Mouse (Mus musculus) cortical plate, adult 2 months (tissue): Measurements from ENCODE around the gene Ppp2r5c. TPM values are rescaled to one million over a fixed set of nuclear protein-coding genes. Genes with fewer than 3 reads are reported as not detected.

ENCODE experiments used
- H3K27ac ChIP-seq: fragments of 200-500 bp; 2 replicates; pipeline ENCODE4 v1.5.1; 2012; ENCODE audit warnings: low read length, control low read depth, inconsistent platforms; ENCODE audit not compliant: insufficient read depth
- H3K4me1 ChIP-seq: fragments of 200-500 bp; 2 replicates; pipeline ENCODE4 v1.6.1; 2011; ENCODE audit warnings: low read length; ENCODE audit not compliant: control insufficient read depth, insufficient read depth
- H3K4me3 ChIP-seq: fragments of 200-500 bp; 2 replicates; pipeline ENCODE4 v1.5.1; 2011; ENCODE audit warnings: mild to moderate bottlenecking, low read length, control low read depth; ENCODE audit not compliant: insufficient read depth
- CTCF ChIP-seq: fragments of 200-500 bp; IDR thresholded peaks from 2 replicates; pipeline ENCODE4 v1.5.1; 2011; ENCODE audit warnings: mild to moderate bottlenecking, control low read depth, low read length; ENCODE audit not compliant: insufficient read depth; ENCODE audit errors: extremely low read depth
- POLR2A ChIP-seq: fragments of 200-500 bp; IDR thresholded peaks from 2 replicates; pipeline ENCODE4 v1.6.1; 2011; ENCODE audit warnings: mild to moderate bottlenecking, low read length, control low read depth; ENCODE audit not compliant: insufficient read depth; ENCODE audit errors: extremely low read depth
- polyA plus RNA-seq: library from polyadenylated mRNA; depleted of rRNA; stranded (reverse); fragments of >200 nt; gene quantifications from 2 replicates; pipeline ENCODE4 v1.2.3, GENCODE M21; 2012

Ppp2r5c gene
- polyA plus RNA-seq, 1 experiment, result 193 TPM

DNA sequence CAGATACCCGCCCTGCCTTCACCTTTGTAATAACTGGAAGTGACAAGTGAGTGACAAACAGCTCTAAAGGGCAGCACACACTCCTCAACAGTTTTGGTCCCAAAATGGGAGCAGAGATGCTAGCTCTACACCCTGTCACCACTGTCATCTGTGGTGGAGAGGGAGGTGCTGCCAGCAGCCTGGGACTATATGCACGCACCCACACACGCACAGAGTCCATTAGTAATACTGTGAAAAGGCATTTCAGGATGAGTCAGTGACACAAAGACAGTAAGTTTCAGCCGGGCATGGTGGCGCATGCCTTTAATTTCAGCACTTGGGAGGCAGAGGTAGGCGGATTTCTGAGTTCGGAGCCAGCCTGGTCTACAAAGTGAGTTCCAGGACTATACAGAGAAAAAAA is 111.3 kb downstream of the Ppp2r5c start:
- H3K4me1 ChIP-seq, result peaks cover 5% of the 10 kb centered on the region
- no peak for TF ChIP-seq POLR2A
- TF ChIP-seq CTCF, result no peak

DNA sequence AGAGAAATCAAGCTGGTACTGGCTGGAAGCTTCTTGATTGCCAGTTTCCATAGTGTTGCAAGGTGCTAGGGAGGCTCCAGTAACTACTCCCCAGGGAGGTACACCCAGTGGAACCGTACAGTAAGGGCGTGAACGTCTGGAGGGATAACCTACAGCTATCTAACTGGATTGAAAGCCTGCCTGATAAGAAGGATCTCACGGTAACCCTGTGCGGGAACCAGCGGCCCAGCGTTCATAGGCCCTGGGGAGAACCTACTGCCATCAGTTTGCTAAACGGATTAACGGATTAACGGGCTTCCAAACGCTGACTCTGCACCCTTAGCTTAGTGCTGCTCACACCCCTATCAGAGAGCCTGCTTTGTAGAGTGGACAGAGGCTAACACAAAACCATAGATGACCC is 116.5 kb downstream of the Ppp2r5c start:
- Histone ChIP-seq H3K27ac (no peak overlapping the region), H3K4me1 (peaks cover 6% of the 10 kb centered on the region), H3K4me3 (no peak overlapping the region)
- TF ChIP-seq CTCF (no peak), POLR2A (no peak)

More for the DNA sequence above, 111.3 kb downstream of the Ppp2r5c start:
- Histone ChIP-seq H3K4me3 (no peak overlapping the region), H3K27ac (no peak overlapping the region)

DNA sequence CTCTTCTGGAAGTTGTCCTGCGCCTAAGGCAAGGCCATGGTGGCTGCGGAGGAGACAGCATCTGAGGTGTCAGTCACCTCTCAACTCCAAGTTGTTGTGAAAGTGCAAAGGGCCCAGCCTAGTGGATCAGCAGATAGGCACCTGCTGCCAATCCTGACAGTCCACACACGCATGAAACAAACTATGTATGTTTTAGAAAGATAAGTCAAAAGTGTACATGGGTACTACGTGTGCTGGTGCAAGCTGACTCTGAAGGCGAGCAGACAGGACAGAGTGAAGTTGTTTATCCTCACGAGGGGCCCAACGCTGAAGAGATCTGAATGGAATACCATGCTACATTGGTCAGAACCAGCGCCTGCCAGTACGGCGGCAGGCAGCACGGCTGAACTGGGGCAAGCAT is 117.9 kb downstream of the Ppp2r5c start:
- Histone ChIP-seq H3K4me1 (peaks cover 4% of the 10 kb centered on the region), H3K27ac (no peak overlapping the region), H3K4me3 (no peak overlapping the region)
- TF ChIP-seq POLR2A (no peak), CTCF (no peak)

DNA sequence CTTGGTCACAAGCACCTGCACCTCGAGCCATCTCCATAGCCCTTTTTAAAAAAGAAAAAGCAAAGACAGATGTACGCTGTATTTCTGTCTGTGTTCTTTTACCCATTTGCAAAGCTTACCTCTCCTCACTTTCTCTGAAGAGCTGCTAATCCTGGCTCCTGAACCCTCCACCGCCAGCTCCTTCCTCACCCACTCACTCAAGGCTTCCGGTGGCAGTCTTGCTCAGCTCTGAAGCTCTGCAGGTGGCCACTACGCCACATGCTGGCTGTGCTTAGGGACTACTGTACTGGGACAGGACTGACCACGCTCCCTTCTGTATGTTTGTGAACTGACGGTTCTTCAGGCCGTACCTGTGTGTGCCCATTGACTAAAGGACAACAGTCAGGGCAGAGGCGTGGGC is 119.4 kb downstream of the Ppp2r5c start:
- Histone ChIP-seq H3K4me3 (no peak overlapping the region), H3K27ac (no peak overlapping the region), H3K4me1 (peaks cover 4% of the 10 kb centered on the region)
- TF ChIP-seq POLR2A (no peak), CTCF (0 out of 2 replicates have a peak, but pooled peaks have one; percentile 10)

DNA sequence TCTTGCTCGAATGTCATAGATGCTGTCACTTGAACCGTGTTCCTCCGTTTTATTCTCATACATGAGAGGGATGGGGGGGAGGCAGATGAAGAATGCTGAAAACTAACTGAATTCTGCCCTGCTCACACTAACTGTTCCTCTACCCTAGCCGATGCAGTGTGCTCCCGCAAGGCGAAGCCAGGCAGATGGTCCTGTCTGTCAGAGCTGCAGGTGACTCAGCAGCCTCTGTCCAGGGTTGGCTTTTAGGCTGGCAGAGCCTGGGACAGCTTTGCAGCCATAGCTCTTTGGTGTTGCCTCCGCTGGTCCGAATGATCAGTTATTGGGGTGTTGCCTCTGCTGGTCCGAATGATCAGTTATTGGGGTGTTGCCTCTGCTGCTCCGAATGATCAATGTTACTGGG is 124.1 kb downstream of the Ppp2r5c start:
- Histone ChIP-seq H3K4me1 (peaks cover 3% of the 10 kb centered on the region), H3K27ac (no peak overlapping the region), H3K4me3 (no peak overlapping the region)
- TF ChIP-seq POLR2A, result no peak
- TF ChIP-seq CTCF, result no peak

DNA sequence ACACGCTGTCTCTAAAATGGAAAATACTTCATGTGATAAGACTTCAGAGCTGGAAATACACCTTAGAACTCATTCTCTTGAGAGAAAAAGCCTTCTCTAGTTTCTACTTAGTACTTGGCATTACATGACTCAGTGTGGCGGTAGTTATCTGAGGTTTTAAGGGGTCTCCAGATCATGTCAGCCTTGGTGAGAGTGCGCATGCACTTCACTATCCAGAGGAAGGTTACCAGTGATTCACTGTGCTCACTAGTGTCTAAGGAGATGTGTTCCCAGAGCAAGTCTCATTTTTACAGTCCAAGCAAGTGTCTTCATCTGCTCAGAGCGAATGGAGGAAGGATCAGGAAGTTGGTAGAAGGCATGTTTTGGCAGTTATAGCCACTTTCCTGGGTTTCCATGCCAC is 125.4 kb downstream of the Ppp2r5c start:
- H3K4me1 ChIP-seq, result no peaks in the 10 kb centered on the region; the same call in 1 of the 2 replicates
- no peak overlapping the region for H3K4me3 ChIP-seq
- no peak overlapping the region for H3K27ac ChIP-seq
- TF ChIP-seq CTCF (no peak), POLR2A (no peak)

DNA sequence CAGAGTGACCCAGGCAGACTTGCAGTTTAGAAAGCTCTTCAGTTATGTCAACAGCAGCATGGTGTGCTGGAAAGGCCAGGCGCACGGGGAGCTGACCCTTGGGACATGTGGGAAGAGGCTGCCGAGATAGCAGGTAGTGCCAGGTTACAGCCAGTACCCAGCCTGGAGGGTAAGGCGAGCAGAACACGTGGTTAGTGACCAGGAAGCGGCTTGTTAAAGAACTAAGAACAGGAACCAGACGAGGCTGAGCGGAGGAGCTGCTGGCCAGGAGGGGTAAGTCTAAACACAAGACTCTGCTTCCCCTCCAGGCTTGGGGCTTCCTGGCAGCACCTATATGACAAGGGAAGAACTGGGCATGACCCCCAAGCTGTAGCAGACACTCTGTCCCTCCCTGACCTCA is 126.7 kb downstream of the Ppp2r5c start:
- Histone ChIP-seq H3K27ac (no peak overlapping the region), H3K4me3 (no peak overlapping the region), H3K4me1 (peaks cover 2% of the 10 kb centered on the region; the same call in 1 of the 2 replicates)
- no peak for TF ChIP-seq POLR2A
- no peak for TF ChIP-seq CTCF

DNA sequence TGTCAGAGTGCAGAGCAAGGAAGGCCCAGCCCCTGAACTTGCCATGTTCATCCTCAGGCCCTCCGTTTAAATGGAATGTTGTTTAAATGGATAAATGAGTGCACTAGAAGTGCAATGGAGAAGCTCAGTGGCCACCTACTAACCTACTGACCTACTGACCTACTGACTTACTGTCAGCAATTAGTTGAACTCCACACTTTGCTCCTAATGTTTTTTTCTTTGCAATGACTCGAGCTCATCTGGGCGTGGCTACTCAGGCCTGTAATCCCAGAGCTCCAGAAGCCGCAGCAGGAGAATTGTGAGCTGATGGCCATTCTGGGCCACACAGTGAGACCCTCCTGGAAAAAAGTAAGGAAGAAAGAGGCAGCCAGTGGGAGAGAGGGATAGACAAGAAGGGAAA is 129.0 kb downstream of the Ppp2r5c start:
- Histone ChIP-seq H3K4me3 (no peak overlapping the region), H3K27ac (no peak overlapping the region), H3K4me1 (peaks cover 2% of the 10 kb centered on the region; the same call in 1 of the 2 replicates)
- TF ChIP-seq POLR2A (no peak), CTCF (no peak)

DNA sequence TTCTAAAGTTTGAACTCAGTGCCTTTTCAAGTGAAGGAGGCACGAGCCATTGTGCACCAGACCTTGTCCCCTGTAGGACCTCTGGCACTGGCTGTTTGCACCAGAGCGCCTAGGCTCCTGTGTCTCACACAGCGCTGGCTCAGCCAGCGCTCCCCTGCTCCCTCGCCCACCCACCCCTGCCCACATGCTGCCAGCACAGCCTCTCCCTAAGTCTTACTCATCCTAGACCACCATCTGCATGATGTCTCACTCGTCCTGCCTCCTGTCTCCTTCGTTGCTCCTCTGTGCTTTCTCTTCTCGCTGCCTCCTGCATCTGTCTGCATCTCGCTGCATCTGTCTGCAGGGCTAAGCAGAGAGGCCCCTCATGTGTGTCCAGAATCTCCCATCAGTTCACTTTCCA is 131.4 kb downstream of the Ppp2r5c start:
- Histone ChIP-seq H3K4me1 (0 out of 2 replicates have a peak, but pooled peaks cover 2% of the 10 kb centered on the region), H3K27ac (no peak overlapping the region), H3K4me3 (no peak overlapping the region)
- TF ChIP-seq CTCF (no peak), POLR2A (no peak)

DNA sequence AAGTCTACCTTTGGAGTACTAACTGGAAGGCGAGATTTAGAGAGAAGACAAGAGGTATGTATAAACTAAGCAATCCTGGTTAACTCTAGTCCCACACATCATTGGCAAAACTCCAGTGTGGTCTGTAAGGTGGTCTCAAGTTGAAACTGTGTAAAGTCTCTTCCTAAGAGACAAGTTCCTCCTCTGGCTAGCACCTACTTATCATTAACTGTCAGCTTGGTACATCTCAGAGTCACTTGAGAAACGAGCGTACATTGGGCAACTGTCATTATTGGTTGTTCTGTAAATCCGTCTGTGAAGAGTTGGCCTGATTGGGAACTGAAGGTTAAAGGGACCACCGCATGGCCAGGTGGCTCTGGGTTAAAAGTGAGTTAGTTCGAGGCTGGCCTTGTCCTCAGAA is 141.7 kb downstream of the Ppp2r5c start:
- H3K27ac ChIP-seq, result no peak overlapping the region
- H3K4me3 ChIP-seq, result no peak overlapping the region
- H3K4me1 ChIP-seq, result peaks cover 2% of the 10 kb centered on the region; the same call in 1 of the 2 replicates
- no peak for TF ChIP-seq CTCF
- TF ChIP-seq POLR2A, result no peak

DNA sequence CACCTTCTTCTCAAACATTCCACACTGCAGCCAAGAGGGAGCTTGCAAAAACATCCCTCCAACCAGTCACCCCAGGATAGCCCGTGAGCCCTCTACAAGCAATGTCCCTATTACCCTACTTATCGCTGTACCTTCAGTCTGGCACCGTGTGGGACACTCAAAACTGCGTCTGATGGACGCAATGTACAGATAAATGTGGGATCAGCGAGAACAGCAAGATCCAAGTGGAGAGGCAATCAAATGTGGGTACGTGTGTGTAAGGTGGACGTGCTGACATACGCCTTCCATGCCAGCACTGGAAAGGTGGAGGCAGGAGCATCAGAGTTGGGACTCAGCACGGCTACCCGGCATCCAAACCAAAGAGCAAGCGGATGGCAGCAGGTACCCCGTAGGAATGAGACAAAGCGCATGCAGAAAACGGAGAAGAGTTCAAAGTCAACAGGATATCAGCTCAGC is 143.9 kb downstream of the Ppp2r5c start:
- peak overlapping the region; percentile 68 for H3K27ac ChIP-seq
- no peak for TF ChIP-seq CTCF
- no peak for TF ChIP-seq POLR2A
- H3K4me1 ChIP-seq, result peaks cover 2% of the 10 kb centered on the region; the same call in 1 of the 2 replicates
- H3K4me3 ChIP-seq, result peak overlapping the region; percentile 90

DNA sequence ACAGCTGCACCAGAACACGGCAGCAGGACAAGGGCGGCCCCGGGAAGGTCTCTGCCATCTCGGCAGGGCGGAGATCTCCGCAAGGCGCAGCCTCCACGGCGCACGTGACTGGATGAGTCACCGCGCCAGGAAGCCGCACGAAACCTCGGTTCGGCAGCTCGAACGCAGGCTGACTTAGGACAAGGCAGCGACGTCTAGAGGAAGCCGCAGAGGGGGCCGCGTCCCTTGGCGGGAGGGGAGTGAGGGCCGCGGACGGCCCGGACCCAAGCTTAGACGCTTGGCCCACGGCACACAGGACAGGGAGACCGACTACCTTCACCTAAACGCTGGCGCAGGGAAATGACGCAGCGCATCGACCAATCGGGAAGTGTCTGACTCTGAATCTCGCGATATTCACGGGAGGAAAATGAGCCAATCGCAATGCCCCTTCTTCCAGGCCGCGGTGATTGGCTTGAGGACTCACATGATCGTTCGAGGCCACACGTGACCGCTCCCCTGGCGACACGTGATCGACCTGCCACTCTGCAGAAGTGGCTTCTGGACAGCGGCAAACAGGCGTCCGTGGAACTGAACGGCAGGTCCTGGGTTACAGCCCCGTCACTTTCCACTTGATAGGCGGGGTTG is 144.5 kb downstream of the Ppp2r5c start:
- TF ChIP-seq POLR2A, result peak; percentile 92
- TF ChIP-seq CTCF, result no peak
- H3K4me1 ChIP-seq, result peaks cover 2% of the 10 kb centered on the region; the same call in 1 of the 2 replicates
- H3K27ac ChIP-seq, result peak overlapping the region; percentile 68
- H3K4me3 ChIP-seq, result peak overlapping the region; percentile 90
